Mouse (Mus musculus) liver, embryonic 14.5 days (tissue): ENCODE results near the gene Upp2.

Experiments used
- CTCF ChIP-seq: IDR thresholded peaks from 2 replicates; pipeline ENCODE4 v1.5.1; 2016; ENCODE audit warnings: antibody characterized with exemption, low read depth, control low read depth
- EP300 ChIP-seq: IDR thresholded peaks from 2 replicates; pipeline ENCODE4 v1.6.1; 2016; ENCODE audit warnings: antibody characterized with exemption, low read depth

DNA sequence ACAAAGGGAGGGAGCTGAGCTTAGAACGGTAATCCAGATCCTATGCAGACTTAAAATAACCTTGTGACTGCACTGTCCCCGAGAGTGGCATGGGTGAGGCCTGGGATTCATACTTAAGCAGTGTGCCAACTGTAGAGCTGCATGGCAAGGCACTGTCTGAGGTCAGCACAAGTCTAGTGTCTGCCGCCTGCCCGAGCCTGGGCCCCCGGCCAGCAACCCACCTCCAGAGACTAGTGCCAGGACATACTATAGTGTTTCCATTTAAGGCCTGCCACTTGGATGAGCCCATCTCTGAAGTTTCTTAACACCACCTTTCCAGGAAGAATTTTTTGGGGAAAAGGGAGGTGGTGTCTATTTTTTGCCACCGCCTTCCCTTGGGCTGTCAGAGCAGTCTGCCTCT, 1.8 kb upstream of the Upp2 start:
- TF ChIP-seq CTCF = no peak
- no peak for TF ChIP-seq EP300
